Mouse (Mus musculus) olfactory bulb, adult 2 months (tissue): Measurements from ENCODE around the gene Klhl22. TPM values are rescaled to one million over a fixed set of nuclear protein-coding genes. Genes with fewer than 3 reads are reported as not detected.
"Not testable (repeated sequence)": the region's sequence is repeated elsewhere in the genome, so short reads cannot be mapped to it uniquely, and the experiment has no call there.

Experiments
- H3K27ac ChIP-seq: fragments of 200-500 bp; 2 replicates; pipeline ENCODE4 v1.5.1; 2012; ENCODE audit warnings: low read depth, low read length; ENCODE audit not compliant: insufficient read depth
- H3K4me1 ChIP-seq: fragments of 200-500 bp; 2 replicates; pipeline ENCODE4 v1.6.1; 2012; ENCODE audit warnings: low read length; ENCODE audit not compliant: control insufficient read depth, insufficient read depth
- H3K4me3 ChIP-seq: fragments of 200-500 bp; 2 replicates; pipeline ENCODE4 v1.5.1; 2012; ENCODE audit warnings: mild to moderate bottlenecking, low read depth, low read length, moderate library complexity; ENCODE audit not compliant: insufficient read depth
- CTCF ChIP-seq: fragments of 200-500 bp; IDR thresholded peaks from 2 replicates; pipeline ENCODE4 v1.5.1; 2012; ENCODE audit warnings: low read depth, mild to moderate bottlenecking, low read length, moderate library complexity; ENCODE audit not compliant: insufficient read depth
- POLR2A ChIP-seq: fragments of 200-500 bp; IDR thresholded peaks from 2 replicates; pipeline ENCODE4 v1.6.1; 2012; ENCODE audit warnings: mild to moderate bottlenecking, low read depth, low read length, moderate library complexity; ENCODE audit not compliant: insufficient read depth
- WGBS: fragments of 180-500 bp; shearing (Covaris S2); methylation state at CpG from one replicate; pipeline ENCODE4 v1.1.7; 2018; 5-methylcytosine and 5-hydroxymethylcytosine counted together
- polyA plus RNA-seq: library from polyadenylated mRNA; stranded (reverse); fragments of >200 nt; gene quantifications from 2 replicates; pipeline ENCODE4 v1.2.4, GENCODE M21; 2012; ENCODE audit warnings: low replicate concordance; ENCODE audit not compliant: missing spikeins, insufficient read depth, insufficient read length

Klhl22 gene
- polyA plus RNA-seq, 1 experiment, result not detected

DNA sequence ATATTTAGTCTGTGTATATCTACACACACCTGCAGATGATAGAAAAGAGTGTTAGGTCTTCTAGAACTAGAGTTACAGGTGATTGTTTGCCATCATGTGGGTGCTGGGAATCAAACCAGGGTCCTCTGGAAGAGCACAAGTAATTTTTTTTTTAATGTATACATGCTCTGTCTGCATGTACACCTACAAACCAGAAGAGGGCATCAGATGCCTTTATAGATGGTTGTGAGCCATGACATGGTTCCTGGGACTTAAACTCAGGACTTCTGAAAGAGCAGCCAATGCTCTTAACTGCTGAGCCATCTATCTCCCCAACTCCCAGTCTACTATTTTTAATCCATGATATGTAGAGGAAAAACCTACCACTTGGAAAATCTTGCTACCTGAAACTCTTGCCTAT lies 29.4 kb upstream of the Klhl22 start:
- Histone ChIP-seq H3K4me1 (no peaks in the 10 kb centered on the region), H3K4me3 (no peak overlapping the region), H3K27ac (no peak overlapping the region)
- TF ChIP-seq CTCF (no peak), POLR2A (no peak)

DNA sequence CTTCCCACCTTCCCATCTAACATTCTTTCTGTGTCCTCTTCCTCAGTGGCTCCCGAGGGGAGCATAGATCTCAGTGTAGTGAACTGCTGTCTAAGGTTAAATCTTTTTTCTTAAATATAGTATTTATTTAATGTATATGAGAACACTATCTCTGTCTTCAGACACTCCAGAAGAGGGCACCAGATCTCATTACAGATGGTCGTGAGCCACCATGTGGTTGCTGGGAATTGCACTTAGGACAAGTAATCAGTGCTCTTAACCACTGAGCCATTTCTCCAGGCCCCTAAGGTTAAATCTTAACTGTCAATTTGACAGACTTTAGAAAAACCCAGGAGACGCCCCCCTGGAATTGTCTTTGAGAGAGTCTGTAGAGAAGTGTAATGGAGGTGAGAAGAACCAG lies 27.4 kb upstream of the Klhl22 start:
- no peaks in the 10 kb centered on the region for H3K4me1 ChIP-seq
- H3K27ac ChIP-seq, result no peak overlapping the region
- H3K4me3 ChIP-seq, result no peak overlapping the region
- 45% methylated on average over 3 of the region's 3 CpGs for WGBS
- TF ChIP-seq POLR2A (no peak), CTCF (no peak)

DNA sequence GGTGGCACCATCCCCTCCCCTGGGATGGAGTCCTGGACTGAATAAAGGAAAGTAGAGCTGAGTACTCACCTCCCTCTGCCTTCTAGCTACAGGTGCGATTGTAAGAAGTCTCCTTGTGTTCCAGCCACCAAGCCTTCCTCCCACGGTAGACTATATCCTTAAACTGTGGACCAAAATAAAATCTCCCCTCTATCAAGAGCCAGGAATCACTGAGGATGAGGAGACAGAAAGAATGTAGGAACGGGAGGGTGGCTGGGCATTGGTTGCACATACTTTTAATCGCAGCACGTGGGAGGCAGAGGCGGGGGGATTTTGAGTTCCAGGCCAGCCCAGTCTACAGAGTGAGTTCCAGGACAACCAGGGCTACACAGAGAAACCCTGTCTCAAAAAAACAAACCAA lies 27.0 kb upstream of the Klhl22 start:
- H3K4me1 ChIP-seq, result no peaks in the 10 kb centered on the region
- 67% methylated on average over 6 of the region's 6 CpGs for WGBS

DNA sequence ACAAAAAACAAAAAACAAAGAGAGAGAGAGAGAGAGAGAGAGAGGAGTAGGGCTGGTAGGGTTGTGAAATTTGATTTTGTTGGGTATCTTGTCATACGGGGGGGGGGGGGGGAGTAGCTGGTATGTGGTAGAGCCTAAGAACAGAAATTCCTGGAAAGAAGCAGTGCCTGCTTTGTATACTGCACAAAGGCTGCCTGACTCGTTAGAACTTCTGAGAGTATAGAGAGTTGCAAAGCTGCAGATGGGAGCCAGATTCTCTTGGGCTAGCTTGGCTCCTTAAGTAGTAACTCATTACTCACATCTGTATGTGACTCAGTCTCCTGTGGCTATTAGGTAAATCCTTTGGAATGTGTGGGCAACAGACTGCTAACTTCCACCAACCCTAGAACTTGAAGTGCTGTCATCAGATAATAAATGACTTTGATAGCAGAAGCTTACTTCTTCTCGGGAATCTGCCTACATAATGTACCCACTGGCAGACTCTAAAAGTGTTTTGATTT lies 26.5 kb upstream of the Klhl22 start, which contains the start of gene Med15:
TSS of gene Med15 (minus strand) at position 51 of the 500 bp plus-strand sequence.
- Histone ChIP-seq H3K4me3 (no peak within 1 kb of the TSS), H3K4me1 (no peaks in the 10 kb centered on the region), H3K27ac (no peak within 1 kb of the TSS)
- 47% methylated on average over 3 of the region's 3 CpGs for WGBS
- TF ChIP-seq POLR2A, result no peak
- TF ChIP-seq CTCF, result no peak

More for the DNA sequence above, 27.0 kb upstream of the Klhl22 start:
- TF ChIP-seq POLR2A, result no peak
- no peak for TF ChIP-seq CTCF
- Histone ChIP-seq H3K27ac (no peak overlapping the region), H3K4me3 (no peak overlapping the region)

DNA sequence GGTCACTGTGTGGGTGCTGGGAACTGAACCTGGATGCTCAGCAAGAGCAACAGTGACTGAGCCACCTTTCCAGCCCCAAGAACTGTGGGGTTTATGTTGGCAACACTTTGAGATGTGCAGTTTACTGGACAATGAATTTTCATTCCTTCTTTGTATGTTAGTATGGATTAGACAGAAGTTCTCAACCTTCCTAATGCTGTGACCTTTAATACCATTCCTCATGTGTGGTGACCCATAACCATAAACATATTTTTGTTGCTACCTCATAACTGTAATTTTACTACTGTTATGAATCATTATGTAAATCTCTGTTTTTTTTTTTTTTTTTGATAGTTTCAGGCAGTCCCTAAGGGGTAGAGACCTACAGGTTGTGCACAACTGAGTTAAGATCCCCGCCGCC lies 25.8 kb upstream of the Klhl22 start:
- 78% methylated on average over 2 of the region's 2 CpGs for WGBS
- Histone ChIP-seq H3K4me3 (no peak overlapping the region), H3K4me1 (no peaks in the 10 kb centered on the region), H3K27ac (no peak overlapping the region)
- no peak for TF ChIP-seq POLR2A
- TF ChIP-seq CTCF, result no peak

DNA sequence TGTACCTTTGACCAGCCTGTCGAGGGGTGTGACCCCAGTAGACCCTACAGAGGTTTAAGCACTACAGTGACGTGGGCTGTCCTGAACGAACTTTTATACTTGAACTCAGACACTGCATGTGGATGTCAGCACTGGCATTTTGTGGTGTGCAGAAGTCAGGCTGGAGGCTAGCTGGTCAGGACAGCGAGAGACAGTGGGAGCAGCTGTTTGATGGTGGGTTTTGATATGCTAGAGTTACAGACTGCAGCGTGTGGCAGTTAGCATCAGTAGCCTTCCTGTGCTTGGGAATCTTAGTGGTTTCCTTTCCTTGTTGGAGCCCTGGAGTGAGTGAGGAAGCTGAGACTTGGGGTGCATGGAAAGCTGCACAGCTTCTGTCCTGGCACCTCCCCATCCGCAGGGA lies 24.5 kb upstream of the Klhl22 start:
- H3K27ac ChIP-seq, H3K4me1 ChIP-seq, H3K4me3 ChIP-seq: not testable (repeated sequence)
- 88% methylated on average over 6 of the region's 6 CpGs for WGBS

DNA sequence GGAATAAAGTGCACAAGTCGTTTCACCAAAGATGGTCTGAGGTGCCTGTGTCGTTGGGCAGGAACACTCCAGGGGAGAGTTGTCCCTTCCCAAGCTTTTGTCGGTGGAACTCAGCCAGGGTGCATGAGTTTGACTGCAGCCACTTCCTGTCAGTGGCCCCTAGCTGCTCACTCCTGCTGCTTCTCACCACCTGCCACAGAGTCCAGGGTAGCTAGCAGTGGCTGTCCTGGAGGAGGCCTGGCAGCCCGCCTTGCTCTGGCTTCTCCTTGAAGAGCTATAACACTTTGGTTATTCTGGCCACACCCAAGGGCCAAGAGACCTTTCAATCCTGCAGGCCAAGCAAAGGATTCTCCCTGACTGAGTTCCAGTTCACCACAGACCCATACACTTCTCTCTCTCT lies 23.3 kb upstream of the Klhl22 start:
- no peaks in the 10 kb centered on the region for H3K4me1 ChIP-seq
- no peak overlapping the region for H3K27ac ChIP-seq
- WGBS, result 64% methylated on average over 4 of the region's 4 CpGs
- no peak for TF ChIP-seq POLR2A
- TF ChIP-seq CTCF, result no peak
- no peak overlapping the region for H3K4me3 ChIP-seq

DNA sequence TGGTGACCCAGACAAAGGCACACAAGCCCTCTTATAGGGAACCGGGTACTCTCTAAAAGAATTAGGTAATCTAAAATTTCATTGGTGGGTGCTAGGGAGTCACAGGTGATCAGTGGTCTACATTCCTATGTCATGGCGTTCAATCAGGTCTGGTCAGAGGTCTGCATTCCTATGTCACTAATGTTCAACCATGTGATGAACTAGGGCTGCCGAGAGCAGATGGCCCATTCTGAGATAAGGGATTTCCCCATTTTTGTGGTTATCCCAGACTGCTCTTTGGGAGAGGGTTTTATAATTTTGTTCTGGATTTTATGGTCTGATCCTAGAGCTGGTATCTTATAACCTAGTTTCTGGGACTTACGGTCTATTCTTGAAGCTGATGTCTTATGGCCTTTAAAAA lies 19.3 kb upstream of the Klhl22 start:
- Histone ChIP-seq H3K27ac (no peak overlapping the region), H3K4me3 (no peak overlapping the region), H3K4me1 (no peaks in the 10 kb centered on the region)
- WGBS, result 88% methylated on average over 4 of the region's 4 CpGs
- TF ChIP-seq POLR2A (no peak), CTCF (no peak)

DNA sequence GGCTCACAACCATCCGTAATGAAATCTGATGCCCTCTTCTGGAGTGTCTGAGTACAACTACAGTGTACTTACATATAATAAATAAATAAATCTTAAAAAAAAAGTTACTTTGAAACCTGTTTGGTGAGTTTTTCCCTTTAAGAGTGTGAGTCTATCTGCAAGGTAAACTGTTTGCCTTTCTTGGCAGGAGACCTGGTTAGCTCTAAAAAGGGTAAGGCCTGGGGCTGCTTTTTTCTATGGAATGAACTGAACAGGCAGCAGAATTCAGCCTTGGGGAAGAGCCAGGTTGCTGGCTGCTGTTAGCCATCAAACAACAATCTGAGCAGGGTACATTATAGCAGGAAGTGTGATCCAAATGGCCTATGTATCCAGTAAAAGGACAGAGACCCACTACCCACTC lies 16.6 kb upstream of the Klhl22 start:
- no peaks in the 10 kb centered on the region for H3K4me1 ChIP-seq
- H3K27ac ChIP-seq, result no peak overlapping the region
- H3K4me3 ChIP-seq, result no peak overlapping the region
- TF ChIP-seq POLR2A, result no peak
- TF ChIP-seq CTCF, result no peak
- WGBS, result 90% methylated on average over 1 of the region's 1 CpGs

DNA sequence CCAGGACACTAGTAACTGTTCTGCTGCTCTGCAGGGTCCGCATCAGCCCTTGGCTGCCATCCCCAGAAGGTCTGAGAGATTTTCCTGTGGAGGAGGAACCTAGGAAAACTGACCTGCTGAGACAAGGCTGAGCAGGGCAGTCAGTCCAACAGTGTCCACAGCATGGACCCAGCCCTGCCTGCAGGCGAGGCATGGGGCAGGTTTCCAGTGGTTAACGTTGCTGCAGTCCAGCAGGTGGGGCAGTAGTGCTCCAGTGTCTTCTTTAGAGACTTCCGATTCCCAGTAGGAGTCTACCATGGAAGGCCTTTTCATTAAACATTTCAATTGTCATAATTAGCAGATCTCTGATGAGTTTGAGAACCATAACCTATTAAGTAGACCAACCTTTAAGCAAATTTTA lies 16.1 kb upstream of the Klhl22 start:
- Histone ChIP-seq H3K4me1 (no peaks in the 10 kb centered on the region), H3K4me3 (no peak overlapping the region), H3K27ac (no peak overlapping the region)
- WGBS, result 42% methylated on average over 4 of the region's 4 CpGs
- TF ChIP-seq CTCF (no peak), POLR2A (no peak)

DNA sequence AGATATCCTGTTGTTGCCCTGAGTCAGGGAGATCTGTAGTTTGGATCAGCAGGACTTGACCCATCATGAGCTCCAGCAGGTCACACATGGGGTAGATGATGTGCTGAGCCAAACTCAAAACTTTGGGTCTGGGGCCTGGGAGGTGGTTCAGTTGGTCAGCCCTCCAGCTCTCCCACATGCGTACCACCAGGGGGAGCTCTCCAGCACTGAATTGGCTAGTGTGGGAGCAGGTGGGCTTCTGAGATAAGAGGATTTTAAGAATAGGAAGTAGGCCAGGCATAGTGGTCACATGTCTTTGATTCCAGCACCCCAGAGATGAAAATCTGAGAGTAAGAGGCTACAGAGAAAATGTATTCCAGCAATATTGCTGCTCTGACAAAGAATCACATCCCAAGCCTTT lies 14.9 kb upstream of the Klhl22 start:
- WGBS, result 12% methylated on average over 1 of the region's 1 CpGs
- H3K4me1 ChIP-seq, result no peaks in the 10 kb centered on the region
- TF ChIP-seq CTCF (peak; percentile 21; the same call in 1 of the 2 replicates), POLR2A (no peak)
- no peak overlapping the region for H3K27ac ChIP-seq
- H3K4me3 ChIP-seq, result no peak overlapping the region
